Mouse (Mus musculus): ENCODE measurements around the gene Barx1.

Barx1 gene

DNA sequence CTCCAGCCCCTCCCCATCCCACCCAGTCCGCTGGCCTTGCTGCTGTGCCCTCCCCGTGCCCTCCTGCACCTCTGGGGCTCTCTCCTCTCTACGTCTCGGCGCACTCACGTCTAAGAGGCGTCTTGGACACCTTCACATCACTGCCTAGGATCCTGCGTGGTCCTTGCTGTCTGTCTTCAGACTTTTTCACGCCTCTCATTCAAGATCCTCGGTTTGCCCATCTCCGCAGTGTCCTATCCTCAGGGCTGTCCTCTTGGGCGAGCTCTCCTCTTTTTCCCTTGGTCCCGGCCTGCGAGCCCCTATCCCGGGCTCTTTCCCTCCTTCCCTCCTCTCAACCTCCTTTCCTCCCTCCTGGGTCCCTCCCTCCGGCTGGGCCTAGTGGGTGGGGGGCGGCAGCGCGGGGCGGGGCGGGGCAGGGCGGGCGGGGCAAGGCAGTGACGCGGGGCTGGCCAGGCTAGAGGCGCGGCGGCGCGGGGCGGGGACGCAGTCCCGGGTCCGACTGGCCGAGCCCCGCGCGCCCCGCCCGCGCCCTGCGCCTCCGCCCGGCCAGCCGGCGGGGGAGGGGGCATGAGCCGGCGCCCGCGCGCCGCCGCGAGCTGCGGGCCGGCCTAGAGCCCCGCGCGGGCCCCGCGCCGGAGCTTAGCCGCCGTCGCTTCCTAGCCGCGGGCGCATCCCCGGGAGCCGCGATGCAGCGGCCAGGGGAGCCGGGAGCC, at the start of gene Barx1:
TSS of gene Barx1 (plus strand) at position 568 of the 713 bp plus-strand sequence.
- no peak for DNase-seq (ENCODE audit: low read depth in 2 of 2, low spot score in 2 of 2)

- DNase-seq (ENCODE audit: low read depth in 2 of 2, low spot score in 2 of 2) = no peak
These were observed 48.3 kb upstream of the Barx1 start for GRCm38 (mm10) chr13:48614525-48614924.

GRCm38 (mm10) chr13:48617774-48618173, 45.0 kb upstream of the Barx1 start:
- no peak for DNase-seq (ENCODE audit: low read depth in 2 of 2, low spot score in 2 of 2)

DNA sequence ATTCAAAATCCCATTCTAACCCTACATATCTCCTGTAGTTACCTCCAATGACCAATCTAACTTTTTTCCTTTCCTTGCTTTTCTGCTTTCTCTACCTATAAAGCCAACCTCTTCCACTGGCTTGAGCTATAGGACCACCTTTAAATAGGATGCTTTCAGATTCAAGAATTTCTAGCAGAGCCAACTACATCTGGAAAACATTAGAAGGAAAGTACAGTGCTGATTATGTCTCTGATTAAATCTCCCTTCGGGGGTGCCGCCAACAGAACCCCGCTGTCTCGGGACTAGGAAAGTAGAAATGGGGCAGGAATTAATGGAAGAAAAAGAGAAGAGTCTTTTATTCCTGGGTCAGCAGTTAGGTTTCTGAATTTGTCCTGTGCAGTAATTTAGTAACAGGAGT, 43.9 kb upstream of the Barx1 start:
- DNase-seq (ENCODE audit: low read depth in 2 of 2, low spot score in 2 of 2) = no peak

DNA sequence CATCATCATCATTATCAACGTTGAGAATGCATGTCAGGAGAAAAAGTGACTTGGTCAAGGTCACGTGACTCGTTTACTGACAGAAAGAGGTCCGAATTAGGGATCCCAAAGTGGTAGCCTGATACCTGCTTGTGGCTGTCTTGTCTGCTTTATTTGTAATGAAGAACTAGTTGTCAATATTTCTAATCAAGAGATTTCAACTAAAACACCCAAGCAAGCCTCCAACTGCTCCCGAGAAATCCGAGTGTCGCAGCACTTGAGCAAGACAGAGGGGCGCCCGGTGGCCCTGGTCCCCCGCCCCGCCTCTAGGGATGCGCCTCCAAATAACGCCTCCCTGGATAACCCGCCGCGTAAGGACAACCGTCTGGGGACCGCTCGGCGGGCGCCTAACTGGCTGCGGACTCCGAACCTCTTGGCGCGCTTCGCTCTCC, 37.8 kb upstream of the Barx1 start:
- peak in 1 of 2 experiments; percentile 1 for DNase-seq (ENCODE audit: low read depth in 2 of 2, low spot score in 2 of 2)

- DNase-seq (ENCODE audit: low read depth in 2 of 2, low spot score in 2 of 2) = peak; percentile 95 to 97
These were observed 37.2 kb upstream of the Barx1 start, which contains the start of gene Ptpdc1 for GRCm38 (mm10) chr13:48625433-48626184. Gene Ptpdc1 (minus strand): TSS chr13:48625664.

DNA sequence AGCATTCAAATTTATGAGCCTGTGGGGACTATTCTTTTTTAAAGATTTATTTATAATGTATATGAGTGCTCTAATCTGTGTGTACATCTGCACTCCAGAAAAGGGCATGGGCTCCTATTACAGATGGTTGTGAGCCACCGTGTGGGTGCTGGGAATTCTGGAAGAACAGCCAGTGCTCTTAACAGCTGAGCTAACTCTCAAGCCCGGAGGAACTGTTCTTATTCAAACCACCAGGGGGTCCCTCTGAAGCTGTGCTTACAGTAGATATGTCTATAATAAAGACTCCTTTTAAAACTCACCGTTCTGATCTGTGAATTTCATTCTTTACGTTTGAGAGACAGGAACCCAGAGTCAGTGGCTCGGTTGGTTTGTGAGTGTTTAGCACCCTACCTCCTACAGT, 31.1 kb upstream of the Barx1 start:
- DNase-seq (ENCODE audit: low read depth in 2 of 2, low spot score in 2 of 2) = no peak

DNA sequence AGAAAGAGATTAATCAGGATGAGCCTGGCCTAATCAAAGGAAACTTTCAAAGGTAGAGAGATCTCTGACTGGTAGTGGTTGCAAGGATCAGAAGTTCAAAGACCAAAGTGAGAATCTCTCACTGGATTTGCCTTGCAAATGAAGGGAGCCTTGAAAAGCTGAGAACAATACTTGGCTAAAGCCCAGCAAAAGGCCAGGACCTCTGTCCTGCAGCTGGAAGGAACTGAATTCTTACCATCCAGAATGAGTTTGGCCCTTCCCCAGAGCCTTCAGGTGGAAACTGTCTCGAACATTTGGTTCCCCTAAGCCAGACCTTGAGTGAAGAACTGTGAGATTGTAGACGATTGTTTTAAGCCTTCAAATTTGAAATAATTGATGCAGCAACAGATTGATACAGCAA, 25.1 kb upstream of the Barx1 start:
- no peak for DNase-seq (ENCODE audit: low read depth in 2 of 2, low spot score in 2 of 2)

DNA sequence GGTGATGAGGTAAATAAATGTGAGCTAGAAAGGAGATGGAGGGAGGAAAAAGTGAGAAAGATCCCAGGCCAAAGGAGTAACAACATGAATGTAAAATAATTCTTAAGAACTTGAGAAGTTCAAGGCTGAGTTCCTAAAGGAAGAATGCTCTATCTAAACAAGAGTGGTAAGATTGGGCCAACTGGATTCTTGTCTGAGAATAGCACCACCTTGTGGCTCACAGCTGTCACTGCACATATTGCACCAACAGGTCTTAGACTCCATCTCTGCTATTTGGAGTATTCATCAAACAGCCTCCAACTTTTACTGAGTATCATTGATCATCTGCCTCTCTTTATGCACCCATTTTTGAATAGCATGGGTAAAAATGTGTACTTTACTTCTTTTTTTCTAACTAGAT, 23.2 kb upstream of the Barx1 start:
- DNase-seq (ENCODE audit: low read depth in 2 of 2, low spot score in 2 of 2) = peak; percentile 25 to 56

DNA sequence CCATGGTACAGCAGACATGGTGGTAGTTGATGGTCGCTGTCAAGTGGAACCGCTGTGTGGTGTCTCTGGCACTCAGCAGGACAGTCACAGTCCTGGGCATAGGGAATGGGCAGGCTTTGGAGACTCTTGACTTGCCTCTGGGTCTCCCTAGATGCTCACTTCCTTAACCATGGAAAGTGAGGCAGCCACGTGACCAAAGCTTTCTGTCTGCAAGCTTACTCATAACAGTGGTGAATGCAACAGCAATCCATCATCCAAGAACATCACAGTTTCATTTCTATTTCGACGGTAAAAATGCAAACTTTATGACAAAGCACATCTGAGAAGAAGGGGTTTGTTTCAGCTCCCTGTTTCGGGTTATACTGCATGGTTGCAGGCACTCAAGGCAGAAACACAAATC, 19.7 kb upstream of the Barx1 start:
- DNase-seq (ENCODE audit: low read depth in 2 of 2, low spot score in 2 of 2) = no peak

DNA sequence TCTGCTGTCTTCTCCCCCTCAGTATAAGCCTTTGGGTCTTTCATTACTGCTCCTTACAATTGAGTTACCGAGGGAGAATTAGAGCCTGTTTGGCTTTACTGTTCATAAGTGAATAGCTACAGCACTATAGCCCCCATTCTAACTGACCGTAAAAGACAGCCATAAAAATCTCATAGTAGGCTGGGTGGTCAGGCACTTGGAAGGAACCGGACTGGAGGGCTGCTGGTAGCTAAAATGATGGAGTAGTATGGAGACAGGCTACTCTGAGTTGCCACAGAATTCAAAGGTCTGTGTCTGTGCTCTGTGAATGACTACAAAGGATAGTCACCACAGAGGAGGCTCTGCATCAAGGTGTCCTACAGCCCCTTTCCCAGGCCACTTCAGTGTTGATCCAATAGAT, 18.8 kb upstream of the Barx1 start:
- DNase-seq (ENCODE audit: low read depth in 2 of 2, low spot score in 2 of 2) = no peak

DNA sequence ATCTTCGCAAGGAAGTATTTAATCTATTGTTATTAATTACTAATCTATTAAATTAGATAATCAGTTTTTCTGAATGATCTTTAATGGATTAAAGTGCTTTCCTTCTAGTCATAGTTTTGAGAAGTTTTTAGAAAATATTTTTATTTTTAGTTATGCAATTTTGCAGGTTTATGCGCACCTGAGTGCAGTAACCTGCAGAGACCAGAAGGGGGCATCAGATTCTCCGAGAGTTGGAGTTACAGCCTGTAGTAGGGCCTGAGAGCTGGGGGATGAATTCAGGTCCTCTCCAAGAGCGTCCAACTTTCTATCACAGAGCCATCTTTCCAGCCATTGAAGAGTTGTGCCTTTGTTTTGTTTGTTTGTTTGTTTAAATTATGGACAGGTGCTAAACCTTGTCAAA, 16.1 kb upstream of the Barx1 start:
- DNase-seq (ENCODE audit: low read depth in 2 of 2, low spot score in 2 of 2) = no peak

DNA sequence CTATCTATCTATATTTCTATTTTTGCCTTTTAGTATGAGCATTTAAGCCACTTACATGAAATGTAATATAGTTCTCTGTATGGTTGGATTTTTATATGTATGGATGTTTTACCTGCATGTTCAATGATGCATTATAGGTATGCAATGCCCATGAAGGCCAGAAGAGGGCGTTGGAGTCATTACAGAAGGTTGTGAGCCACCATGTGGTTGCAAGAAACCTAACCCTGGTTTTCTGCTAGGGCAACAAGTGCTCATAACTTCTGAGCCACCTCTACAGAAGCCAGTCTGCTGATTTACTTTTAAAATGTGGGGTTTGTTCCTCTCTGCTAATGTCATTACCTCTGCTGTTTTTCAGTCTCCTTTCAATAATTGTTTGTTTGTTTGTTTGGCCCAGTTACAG, 12.2 kb upstream of the Barx1 start:
- DNase-seq (ENCODE audit: low read depth in 2 of 2, low spot score in 2 of 2) = no peak

- no peak for DNase-seq (ENCODE audit: low read depth in 2 of 2, low spot score in 2 of 2)
These were observed 11.4 kb upstream of the Barx1 start for GRCm38 (mm10) chr13:48651132-48652065.

DNA sequence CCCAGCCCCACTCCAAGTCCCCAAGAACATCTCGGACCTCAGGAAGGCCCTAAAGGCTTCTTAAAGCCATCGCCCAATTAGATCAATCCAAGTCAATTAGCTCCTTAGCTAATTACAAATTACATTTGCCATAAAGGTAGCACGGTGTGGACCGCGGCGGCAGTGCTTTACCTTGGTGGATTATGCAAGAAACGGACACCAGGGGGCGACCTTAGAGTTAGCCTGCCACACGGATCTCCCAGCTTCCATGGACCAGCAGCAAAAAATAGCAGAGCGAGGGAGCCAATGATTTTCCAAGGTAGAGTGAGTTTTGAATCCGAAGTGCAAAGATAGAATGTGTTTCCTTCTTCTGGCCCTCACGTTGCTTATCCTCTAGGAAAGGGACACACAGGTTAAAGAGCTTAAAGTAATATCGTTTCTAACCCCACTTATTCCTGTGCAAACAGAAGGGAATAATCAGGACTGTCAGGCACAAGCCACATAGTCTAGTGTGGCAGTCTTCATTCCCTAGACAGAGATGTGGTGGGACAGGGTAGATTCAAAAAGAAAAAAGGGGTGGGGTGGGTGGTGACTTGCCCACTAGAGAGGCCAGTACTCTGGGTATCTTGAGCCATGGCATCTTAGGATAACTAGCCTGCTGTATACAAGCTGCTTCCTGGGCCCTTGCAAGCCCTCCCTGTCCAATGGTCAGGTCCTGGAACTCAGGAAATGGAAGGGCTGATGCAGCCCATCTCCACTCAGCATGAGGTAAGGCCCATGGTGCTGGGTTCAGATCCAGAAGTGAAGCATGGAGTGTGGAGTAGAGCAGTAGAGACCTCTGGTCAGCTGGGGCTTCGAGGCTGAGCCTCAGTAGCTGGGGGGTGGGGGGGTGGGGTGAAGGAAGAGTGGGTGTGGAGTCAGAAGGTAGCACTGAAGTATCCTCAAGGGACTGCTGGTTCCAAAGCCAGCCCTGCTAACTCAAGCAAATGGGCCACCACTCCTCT, 8.7 kb upstream of the Barx1 start:
- peak; percentile 36 to 49 for DNase-seq (ENCODE audit: low read depth in 2 of 2, low spot score in 2 of 2)

DNA sequence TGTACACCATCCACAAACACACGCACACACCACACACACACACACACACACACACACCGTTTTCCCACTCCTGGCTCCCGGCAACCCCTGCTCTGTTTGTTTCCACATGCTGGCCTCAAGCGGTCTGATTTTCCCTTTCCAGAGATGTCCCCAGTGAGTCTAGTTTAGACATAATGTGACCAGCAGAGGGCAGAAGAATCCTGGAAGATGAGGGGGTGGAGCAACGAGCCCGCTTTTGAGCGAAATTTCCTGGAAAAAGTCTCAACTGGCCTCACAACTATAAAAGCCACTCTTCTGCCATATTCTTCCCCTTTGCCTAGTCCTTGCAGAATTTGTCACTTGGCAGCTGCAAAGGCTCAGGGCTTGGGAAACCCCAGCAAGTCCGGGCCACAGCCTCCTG, 7.2 kb upstream of the Barx1 start:
- DNase-seq (ENCODE audit: low read depth in 2 of 2, low spot score in 2 of 2) = no peak

DNA sequence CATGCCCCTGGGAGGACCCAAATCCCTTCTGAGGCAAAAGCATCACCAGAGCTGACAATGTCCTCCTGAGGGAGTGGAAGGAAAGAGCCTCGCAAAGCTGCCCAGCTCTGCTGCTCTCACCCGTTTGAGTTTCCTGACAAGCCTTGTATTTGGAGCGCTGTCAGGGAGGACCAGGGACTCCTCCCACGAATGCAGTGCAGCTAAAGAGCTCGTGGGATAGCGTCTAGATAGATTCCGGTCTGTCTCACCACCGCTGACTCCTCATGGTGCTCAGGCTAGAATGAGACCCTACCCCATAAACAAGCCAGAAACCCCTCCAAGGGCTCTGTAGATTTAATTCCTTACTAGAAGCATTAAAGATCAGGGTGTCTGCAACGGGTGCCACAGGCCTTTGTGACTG, 5.0 kb upstream of the Barx1 start:
- no peak for DNase-seq (ENCODE audit: low read depth in 2 of 2, low spot score in 2 of 2)

GRCm38 (mm10) chr13:48658588-48659253, 4.1 kb upstream of the Barx1 start:
- no peak for DNase-seq (ENCODE audit: low read depth in 2 of 2, low spot score in 2 of 2)

DNA sequence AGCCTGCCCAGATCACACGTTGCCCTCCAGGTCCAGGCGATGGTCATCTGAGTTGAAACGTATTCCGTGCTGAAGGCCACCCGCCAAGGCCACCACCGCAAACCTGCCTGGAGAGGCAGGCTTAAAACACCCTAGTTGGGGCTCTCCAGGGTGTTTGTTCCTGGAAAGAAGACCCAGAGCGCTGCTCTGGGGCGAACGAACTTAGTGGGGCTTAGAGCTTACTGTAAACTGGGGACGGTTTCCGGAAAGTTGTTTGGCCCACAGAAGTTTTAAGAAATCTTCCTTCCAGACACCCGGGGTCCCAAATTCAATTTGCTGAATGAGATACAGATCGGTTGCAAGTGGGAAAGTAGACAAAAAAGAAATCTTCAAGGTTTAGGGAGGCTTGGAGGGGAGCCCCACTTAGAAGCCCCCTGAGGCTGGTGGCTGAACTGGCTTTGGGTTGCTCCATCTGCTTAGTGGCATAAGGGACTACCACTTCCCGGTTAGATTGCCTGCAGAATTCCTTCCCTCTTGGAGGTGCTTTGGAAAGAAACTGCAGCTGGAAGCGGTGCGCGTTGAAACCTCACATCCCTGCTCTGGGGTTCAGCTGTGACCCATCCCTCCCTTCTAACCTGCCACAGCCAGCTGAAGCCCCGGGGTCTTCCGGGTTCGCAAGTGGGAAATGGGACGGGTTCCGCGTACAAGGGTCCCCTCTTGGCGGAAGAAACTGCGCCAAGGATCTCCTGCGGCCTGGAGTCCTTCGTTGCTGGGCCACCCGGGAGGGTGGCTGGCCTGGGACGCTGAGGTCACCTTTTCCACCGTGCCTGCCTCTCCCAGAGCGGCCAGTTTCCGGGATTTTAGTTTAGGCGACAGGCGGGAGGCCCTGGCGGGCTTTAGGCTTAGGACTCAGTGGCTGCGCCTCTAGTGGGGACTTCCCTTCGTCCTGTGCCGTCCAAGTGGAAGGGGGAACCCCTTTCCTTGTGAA, 3.3 kb upstream of the Barx1 start:
- no peak for DNase-seq (ENCODE audit: low read depth in 2 of 2, low spot score in 2 of 2)

Data from CD8-positive naive resting alpha-beta T cell, adult 2 months (primary cell).